Mouse (Mus musculus): ENCODE results near the gene Glis3. TPM values are rescaled to one million over a fixed set of nuclear protein-coding genes. Genes with fewer than 3 reads are reported as not detected.

Gene Glis3
- polyA plus RNA-seq, 1 experiment from 2014 or later: 2.3 TPM

- H3K4me1 ChIP-seq: peaks cover 8% of the 10 kb centered on the region
- WGBS: 53% methylated on average over 4 of the region's 4 CpGs
- no peak for DNase-seq (ENCODE audit: low spot score)
- H3K27ac ChIP-seq (replicated peaks): no peak overlapping the region
- H3K4me3 ChIP-seq: no peak overlapping the region
- H3K9me3 ChIP-seq: no peaks in the 10 kb centered on the region
- H3K36me3 ChIP-seq (replicated peaks): no peaks in the 10 kb centered on the region
- H3K27me3 ChIP-seq (replicated peaks; ENCODE audit: low read depth, poor library complexity, severe bottlenecking): no peaks in the 10 kb centered on the region
Observed at GRCm38 (mm10) chr19:28648881-28649280, 31.0 kb downstream of the Glis3 start.

DNA sequence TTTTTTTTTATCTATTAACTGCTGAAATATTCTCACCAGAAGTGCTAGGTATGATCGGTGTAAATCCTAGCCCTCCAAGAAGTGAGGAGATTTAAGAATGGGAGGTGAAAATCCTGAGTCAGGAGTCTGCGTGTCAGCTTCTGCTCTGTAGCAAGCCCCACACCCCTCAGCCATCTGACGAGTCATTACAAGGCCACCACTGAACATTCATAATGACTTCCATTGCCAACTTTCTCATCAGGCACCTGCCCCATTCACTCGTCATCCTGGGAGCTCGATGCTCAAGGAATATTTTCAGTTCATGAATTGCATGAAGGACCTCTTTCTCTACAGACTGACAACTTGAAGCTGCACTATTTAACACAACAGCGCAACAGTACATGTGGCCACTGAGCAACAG lies 32.5 kb downstream of the Glis3 start:
- no peak overlapping the region for H3K27ac ChIP-seq (replicated peaks)
- H3K9me3 ChIP-seq: no peaks in the 10 kb centered on the region
- H3K4me3 ChIP-seq: no peak overlapping the region
- no peaks in the 10 kb centered on the region for H3K27me3 ChIP-seq (replicated peaks; ENCODE audit: low read depth, poor library complexity, severe bottlenecking)
- WGBS: 92% methylated on average over 6 of the region's 6 CpGs
- no peak for DNase-seq (ENCODE audit: low spot score)
- H3K4me1 ChIP-seq: peaks cover 8% of the 10 kb centered on the region
- no peaks in the 10 kb centered on the region for H3K36me3 ChIP-seq (replicated peaks)

DNA sequence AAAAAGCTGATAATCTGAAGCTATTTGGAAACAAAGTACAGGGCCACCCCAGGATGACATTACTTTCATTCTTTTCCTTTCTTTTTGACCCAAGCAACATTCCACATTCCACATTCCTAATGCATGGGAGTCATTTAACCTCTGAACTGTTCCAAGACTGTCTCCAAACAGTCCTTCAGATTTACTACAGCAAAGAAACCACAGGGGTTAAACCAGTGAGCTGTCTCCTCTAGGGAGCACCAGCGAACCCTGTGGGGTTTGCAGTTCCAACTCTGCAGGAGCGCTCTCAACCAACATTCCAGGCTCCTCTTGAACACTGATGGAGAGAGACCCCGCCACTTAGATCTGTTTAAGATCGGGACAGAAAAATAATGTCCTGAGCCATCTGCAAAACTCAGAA lies 33.6 kb downstream of the Glis3 start:
- no peaks in the 10 kb centered on the region for H3K36me3 ChIP-seq (replicated peaks)
- WGBS: 52% methylated on average over 4 of the region's 4 CpGs
- no peak for DNase-seq (ENCODE audit: low spot score)

DNA sequence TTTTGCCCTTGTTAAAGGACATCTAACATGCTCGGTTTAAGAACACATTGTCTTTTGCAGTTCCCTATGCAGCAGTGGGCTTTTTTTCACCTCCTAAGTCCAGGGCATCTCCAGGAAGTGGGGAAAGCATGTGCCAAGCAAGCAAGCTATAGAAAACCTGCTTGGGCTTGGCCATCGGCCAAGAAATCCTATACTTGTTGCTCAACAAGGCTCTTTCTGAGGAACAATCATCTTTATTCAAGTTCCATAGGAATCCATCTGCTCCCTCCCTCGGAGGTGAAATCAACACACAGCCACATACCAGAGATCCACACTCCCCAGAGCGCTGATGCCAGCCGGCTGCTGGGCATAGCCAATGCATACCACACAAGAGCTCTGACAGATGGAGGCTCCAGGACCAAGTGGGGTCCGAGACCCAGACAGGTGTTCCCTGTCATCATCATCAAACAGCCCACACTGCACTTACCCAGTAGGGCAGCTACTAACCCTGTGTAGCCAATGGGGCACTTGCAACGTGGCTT lies 39.0 kb downstream of the Glis3 start:
- Histone ChIP-seq H3K9me3 (no peaks in the 10 kb centered on the region), H3K4me3 (no peak overlapping the region), H3K27ac (replicated peaks) (no peak overlapping the region), H3K4me1 (peaks cover 7% of the 10 kb centered on the region; the same call in 1 of the 2 replicates), H3K27me3 (replicated peaks; ENCODE audit: low read depth, poor library complexity, severe bottlenecking) (no peaks in the 10 kb centered on the region), H3K36me3 (replicated peaks) (no peaks in the 10 kb centered on the region)
- no peak for DNase-seq (ENCODE audit: low spot score)
- 84% methylated on average over 7 of the region's 7 CpGs for WGBS

More for the DNA sequence above, 33.6 kb downstream of the Glis3 start:
- Histone ChIP-seq H3K27me3 (replicated peaks; ENCODE audit: low read depth, poor library complexity, severe bottlenecking) (no peaks in the 10 kb centered on the region), H3K4me3 (no peak overlapping the region), H3K4me1 (peaks cover 8% of the 10 kb centered on the region), H3K27ac (replicated peaks) (no peak overlapping the region), H3K9me3 (no peaks in the 10 kb centered on the region)

- no peak overlapping the region for H3K27ac ChIP-seq (replicated peaks)
- no peak overlapping the region for H3K4me3 ChIP-seq
- no peaks in the 10 kb centered on the region for H3K9me3 ChIP-seq
- peaks cover 7% of the 10 kb centered on the region; the same call in 1 of the 2 replicates for H3K4me1 ChIP-seq
- no peaks in the 10 kb centered on the region for H3K36me3 ChIP-seq (replicated peaks)
- no peaks in the 10 kb centered on the region for H3K27me3 ChIP-seq (replicated peaks; ENCODE audit: low read depth, poor library complexity, severe bottlenecking)
- WGBS: 50% methylated on average over 8 of the region's 8 CpGs
- no peak for DNase-seq (ENCODE audit: low spot score)
Observed at GRCm38 (mm10) chr19:28635991-28636553, 43.8 kb downstream of the Glis3 start.

DNA sequence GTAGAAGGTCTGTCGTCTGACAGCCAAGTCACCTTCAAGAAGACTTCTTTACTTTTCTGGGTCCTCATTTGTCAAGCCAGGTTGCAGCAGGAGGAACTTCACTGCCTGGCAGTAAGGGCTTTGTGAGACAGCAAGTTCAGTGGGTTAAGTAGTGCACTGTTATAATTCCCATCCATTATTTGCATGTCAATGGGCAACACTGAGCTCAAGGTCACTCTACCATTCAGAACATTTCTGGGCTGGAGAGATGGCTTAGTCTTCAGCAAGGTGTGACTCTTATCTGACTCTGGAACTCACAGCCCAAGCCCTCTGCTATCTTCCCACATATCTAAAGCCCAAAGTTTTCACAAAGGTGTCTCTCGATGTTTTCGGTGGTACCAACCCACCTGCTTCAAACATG lies 44.9 kb downstream of the Glis3 start:
- H3K9me3 ChIP-seq: no peaks in the 10 kb centered on the region
- no peak overlapping the region for H3K4me3 ChIP-seq
- H3K27ac ChIP-seq (replicated peaks): no peak overlapping the region
- H3K27me3 ChIP-seq (replicated peaks; ENCODE audit: low read depth, poor library complexity, severe bottlenecking): no peaks in the 10 kb centered on the region
- peaks cover 7% of the 10 kb centered on the region; the same call in 1 of the 2 replicates for H3K4me1 ChIP-seq
- WGBS: 94% methylated on average over 3 of the region's 3 CpGs
- no peak for DNase-seq (ENCODE audit: low spot score)
- H3K36me3 ChIP-seq (replicated peaks): no peaks in the 10 kb centered on the region

DNA sequence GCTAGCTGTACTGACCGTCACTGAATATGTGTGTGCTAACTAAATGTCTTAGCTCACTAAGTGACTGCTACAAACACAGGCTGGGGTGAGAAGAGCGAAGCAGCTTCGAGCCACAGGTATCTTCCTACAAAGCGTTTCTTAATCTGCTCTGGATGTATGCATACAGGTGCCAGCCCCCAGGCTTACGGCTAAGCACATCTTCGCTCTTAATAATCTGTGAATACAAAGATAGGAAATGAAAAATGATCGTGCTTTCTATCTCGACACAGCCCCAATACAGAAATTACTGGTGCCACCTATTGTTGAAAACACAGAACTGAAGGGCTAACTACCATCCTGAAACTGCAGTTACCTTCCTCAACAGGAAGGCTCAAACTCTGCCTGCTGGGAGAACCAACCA lies 51.5 kb downstream of the Glis3 start:
- Histone ChIP-seq H3K9me3 (no peaks in the 10 kb centered on the region), H3K4me3 (no peak overlapping the region), H3K27me3 (replicated peaks; ENCODE audit: low read depth, poor library complexity, severe bottlenecking) (no peaks in the 10 kb centered on the region), H3K27ac (replicated peaks) (no peak overlapping the region), H3K36me3 (replicated peaks) (no peaks in the 10 kb centered on the region), H3K4me1 (no peaks in the 10 kb centered on the region)
- 73% methylated on average over 8 of the region's 8 CpGs for WGBS
- DNase-seq (ENCODE audit: low spot score): no peak

DNA sequence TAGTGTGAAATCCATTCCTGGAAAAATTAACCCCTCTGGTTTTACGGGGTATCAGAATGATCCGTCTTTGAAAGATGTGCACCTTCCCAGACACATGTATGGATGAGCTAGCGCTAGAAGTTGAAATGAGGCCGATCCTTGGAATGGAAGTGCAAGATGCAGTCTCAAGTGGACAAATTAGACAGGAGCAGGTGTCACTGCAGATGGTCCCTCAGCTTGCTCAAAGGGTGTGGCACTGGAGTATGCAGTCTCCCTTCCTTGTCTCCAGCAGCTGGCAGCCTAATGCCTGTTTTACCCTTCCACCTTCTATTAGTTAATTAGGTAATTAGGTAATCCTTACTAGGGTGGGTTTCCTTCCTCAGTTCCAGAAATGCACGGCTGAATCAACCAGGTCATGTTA lies 53.7 kb downstream of the Glis3 start:
- no peaks in the 10 kb centered on the region for H3K36me3 ChIP-seq (replicated peaks)
- H3K27ac ChIP-seq (replicated peaks): no peak overlapping the region
- WGBS: 90% methylated on average over 5 of the region's 5 CpGs
- H3K9me3 ChIP-seq: no peaks in the 10 kb centered on the region
- no peaks in the 10 kb centered on the region for H3K27me3 ChIP-seq (replicated peaks; ENCODE audit: low read depth, poor library complexity, severe bottlenecking)
- DNase-seq (ENCODE audit: low spot score): no peak
- H3K4me3 ChIP-seq: no peak overlapping the region
- no peaks in the 10 kb centered on the region for H3K4me1 ChIP-seq

DNA sequence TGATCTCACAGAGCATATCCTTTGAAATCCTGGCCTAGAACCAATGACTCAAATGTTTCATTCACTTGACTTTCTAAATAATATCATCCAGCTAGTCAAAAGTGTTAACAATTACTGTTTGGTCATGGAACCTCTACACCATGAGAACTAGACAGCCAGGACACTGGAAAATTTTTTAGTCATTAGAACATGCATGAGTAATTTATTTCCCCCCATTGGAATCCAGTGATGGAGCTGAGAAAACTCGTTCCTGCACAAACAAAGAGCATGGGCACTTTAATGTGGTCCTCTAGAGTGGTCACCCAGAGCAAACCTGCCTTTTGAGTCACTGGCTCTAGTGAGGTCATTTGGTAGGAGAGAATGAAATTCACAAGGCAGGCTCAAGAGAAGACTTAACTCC lies 55.3 kb downstream of the Glis3 start:
- Histone ChIP-seq H3K36me3 (replicated peaks) (no peaks in the 10 kb centered on the region), H3K27ac (replicated peaks) (no peak overlapping the region), H3K9me3 (no peaks in the 10 kb centered on the region), H3K4me1 (no peaks in the 10 kb centered on the region), H3K4me3 (no peak overlapping the region), H3K27me3 (replicated peaks; ENCODE audit: low read depth, poor library complexity, severe bottlenecking) (no peaks in the 10 kb centered on the region)
- WGBS: 82% methylated on average over 1 of the region's 1 CpGs
- no peak for DNase-seq (ENCODE audit: low spot score)

DNA sequence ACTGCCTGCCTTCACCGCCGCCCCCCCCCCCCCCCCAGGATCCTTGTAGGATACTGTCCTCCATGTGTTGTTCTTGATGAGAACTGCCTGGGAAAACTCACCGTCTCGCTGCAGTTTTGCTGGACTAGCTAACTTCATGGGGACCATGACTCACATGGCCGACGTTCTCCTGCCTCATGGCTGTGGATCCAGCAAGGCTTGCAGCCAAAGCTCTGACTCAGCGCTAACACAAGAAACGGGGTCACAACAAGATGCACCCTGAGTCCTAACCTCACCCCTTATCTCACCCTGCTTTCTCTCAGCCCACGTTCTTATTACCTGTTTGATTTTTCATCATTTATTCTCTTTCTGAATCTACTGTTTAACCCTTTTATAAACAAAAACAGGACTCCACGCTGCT lies 56.2 kb downstream of the Glis3 start:
- no peaks in the 10 kb centered on the region for H3K27me3 ChIP-seq (replicated peaks; ENCODE audit: low read depth, poor library complexity, severe bottlenecking)
- H3K9me3 ChIP-seq: no peaks in the 10 kb centered on the region
- 85% methylated on average over 10 of the region's 10 CpGs for WGBS
- H3K36me3 ChIP-seq (replicated peaks): no peaks in the 10 kb centered on the region
- H3K4me1 ChIP-seq: no peaks in the 10 kb centered on the region
- no peak overlapping the region for H3K27ac ChIP-seq (replicated peaks)
- no peak for DNase-seq (ENCODE audit: low spot score)
- no peak overlapping the region for H3K4me3 ChIP-seq

DNA sequence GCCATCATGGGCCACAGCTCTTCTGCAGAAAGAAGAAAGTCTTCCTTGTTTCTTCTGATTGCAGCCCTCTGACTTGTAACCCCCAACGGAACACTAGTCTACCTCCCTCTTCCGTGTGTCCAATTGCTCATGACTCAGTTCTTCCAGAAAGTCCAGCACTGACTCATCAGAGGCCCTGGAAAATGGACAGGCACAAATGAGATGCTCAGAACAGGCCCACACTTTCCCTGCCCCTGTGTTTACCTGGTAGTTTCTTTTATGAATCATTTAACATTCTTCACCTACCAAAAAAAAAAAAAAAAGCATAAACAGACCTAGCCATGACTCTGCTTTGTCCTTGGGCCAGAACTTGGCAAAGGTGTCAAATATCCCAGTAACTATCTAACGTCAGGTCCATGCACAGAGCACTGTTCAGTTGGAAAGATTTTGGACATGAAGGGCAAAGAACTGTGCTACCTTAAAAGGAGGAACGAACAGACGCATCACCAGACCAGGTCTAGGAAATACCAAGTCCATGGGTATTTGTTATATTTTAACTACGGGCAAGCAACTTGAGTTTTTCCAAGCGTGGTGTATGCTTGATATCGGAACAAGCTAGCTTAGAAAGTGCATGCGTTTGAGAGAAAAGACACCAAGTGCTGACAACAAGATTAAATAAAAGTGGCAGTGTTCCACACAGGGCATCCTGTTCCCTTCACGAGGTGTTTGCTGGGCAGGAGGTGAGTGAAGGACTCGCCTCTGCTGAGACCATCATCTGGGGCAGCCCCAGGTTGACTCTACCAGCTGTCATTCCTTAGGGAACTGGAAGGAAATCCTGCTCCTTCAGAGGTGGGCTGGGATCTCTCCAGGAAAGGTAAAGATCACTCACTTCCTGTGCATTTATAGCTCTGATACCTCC lies 58.0 kb downstream of the Glis3 start:
- no peaks in the 10 kb centered on the region for H3K4me1 ChIP-seq
- no peak for DNase-seq (ENCODE audit: low spot score)
- WGBS: 84% methylated on average over 11 of the region's 11 CpGs
- H3K27ac ChIP-seq (replicated peaks): no peak overlapping the region
- no peaks in the 10 kb centered on the region for H3K27me3 ChIP-seq (replicated peaks; ENCODE audit: low read depth, poor library complexity, severe bottlenecking)
- no peaks in the 10 kb centered on the region for H3K9me3 ChIP-seq
- H3K4me3 ChIP-seq: no peak overlapping the region
- H3K36me3 ChIP-seq (replicated peaks): no peaks in the 10 kb centered on the region

- DNase-seq (ENCODE audit: low spot score): no peak
- Histone ChIP-seq H3K4me3 (no peak overlapping the region), H3K36me3 (replicated peaks) (no peaks in the 10 kb centered on the region), H3K4me1 (no peaks in the 10 kb centered on the region), H3K27ac (replicated peaks) (no peak overlapping the region), H3K9me3 (no peaks in the 10 kb centered on the region), H3K27me3 (replicated peaks; ENCODE audit: low read depth, poor library complexity, severe bottlenecking) (no peaks in the 10 kb centered on the region)
- 86% methylated on average over 7 of the region's 7 CpGs for WGBS
Observed at GRCm38 (mm10) chr19:28617736-28618135, 62.1 kb downstream of the Glis3 start.

- no peaks in the 10 kb centered on the region for H3K27me3 ChIP-seq (replicated peaks; ENCODE audit: low read depth, poor library complexity, severe bottlenecking)
- no peaks in the 10 kb centered on the region for H3K9me3 ChIP-seq
- WGBS: 82% methylated on average over 8 of the region's 8 CpGs
- H3K27ac ChIP-seq (replicated peaks): no peak overlapping the region
- peaks cover 4% of the 10 kb centered on the region; the same call in 1 of the 2 replicates for H3K4me1 ChIP-seq
- no peak for DNase-seq (ENCODE audit: low spot score)
- H3K4me3 ChIP-seq: no peak overlapping the region
- H3K36me3 ChIP-seq (replicated peaks): no peaks in the 10 kb centered on the region
Observed at GRCm38 (mm10) chr19:28617191-28617590, 62.7 kb downstream of the Glis3 start.
